Mouse (Mus musculus) brown adipose tissue, adult 24 weeks (tissue): ENCODE results near the gene Pth1r. TPM values are rescaled to one million over a fixed set of nuclear protein-coding genes. Genes with fewer than 3 reads are reported as not detected.

Source experiments
- H3K27ac ChIP-seq: fragments of 200-500 bp; replicated peaks from 2 replicates; pipeline ENCODE4 v1.5.1; 2012; ENCODE audit warnings: low read depth, mild to moderate bottlenecking, low read length
- H3K4me1 ChIP-seq: fragments of 200-500 bp; 2 replicates; pipeline ENCODE4 v1.6.1; 2012; ENCODE audit warnings: low read length, mixed read lengths; ENCODE audit not compliant: control insufficient read depth, insufficient read depth, insufficient read length
- H3K4me3 ChIP-seq: fragments of 200-500 bp; 2 replicates; pipeline ENCODE4 v1.5.1; 2012; ENCODE audit warnings: low read depth, mild to moderate bottlenecking, low read length, moderate library complexity; ENCODE audit not compliant: insufficient read depth
- polyA plus RNA-seq: library from polyadenylated mRNA; stranded (reverse); fragments of >200 nt; gene quantifications from 2 replicates; pipeline ENCODE4 v1.2.4, GENCODE M21; 2012; ENCODE audit not compliant: missing spikeins, insufficient read depth, insufficient read length

Pth1r gene
- polyA plus RNA-seq, 1 experiment: 25.4 TPM

GRCm38 (mm10) chr9:110713389-110713788 is 33.6 kb downstream of the Pth1r start:
- H3K4me1 ChIP-seq: 0 out of 2 replicates have a peak, but pooled peaks cover 3% of the 10 kb centered on the region

DNA sequence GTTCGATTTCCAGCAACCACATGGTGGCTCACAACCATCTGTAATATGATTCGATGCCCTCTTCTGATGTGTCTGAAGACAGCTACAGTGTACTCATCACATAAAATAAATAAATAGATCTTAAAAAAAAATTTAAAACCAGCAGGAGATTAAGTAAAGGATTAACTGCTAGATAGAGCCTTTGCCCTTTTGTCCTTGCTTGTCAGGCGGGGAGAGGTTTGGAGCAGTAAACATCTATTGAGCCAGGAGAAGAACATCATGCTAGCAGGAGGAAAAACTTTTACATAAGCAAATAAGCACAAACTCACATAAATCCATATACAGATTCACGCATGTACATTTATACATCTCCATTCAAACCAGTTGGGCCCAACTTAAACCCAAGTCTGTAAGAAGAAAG is 34.4 kb downstream of the Pth1r start:
- 0 out of 2 replicates have a peak, but pooled peaks cover 3% of the 10 kb centered on the region for H3K4me1 ChIP-seq
- H3K4me3 ChIP-seq: no peak overlapping the region
- no peak overlapping the region for H3K27ac ChIP-seq

More at GRCm38 (mm10) chr9:110713389-110713788, 33.6 kb downstream of the Pth1r start:
- no peak overlapping the region for H3K27ac ChIP-seq
- H3K4me3 ChIP-seq: no peak overlapping the region

DNA sequence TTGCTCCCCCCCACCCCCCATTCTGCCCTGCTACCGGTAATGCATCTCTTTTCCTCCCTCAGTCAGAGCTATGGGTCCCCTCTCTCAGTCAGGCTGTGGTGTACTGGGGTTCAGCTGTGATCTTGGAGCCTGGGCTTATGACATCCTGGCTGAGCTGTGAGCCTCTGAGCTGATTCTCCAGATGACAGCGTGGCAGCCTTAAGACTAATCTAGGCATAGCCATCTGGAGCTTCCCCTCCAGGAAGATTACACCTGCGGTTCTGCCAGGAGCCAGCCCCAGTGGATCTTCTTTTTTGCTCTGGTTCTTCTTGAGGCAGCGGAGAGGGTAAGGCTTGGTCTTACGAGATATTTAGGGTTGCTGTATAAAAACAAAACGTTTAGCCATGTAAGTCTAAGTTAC is 34.9 kb downstream of the Pth1r start:
- H3K27ac ChIP-seq: no peak overlapping the region

DNA sequence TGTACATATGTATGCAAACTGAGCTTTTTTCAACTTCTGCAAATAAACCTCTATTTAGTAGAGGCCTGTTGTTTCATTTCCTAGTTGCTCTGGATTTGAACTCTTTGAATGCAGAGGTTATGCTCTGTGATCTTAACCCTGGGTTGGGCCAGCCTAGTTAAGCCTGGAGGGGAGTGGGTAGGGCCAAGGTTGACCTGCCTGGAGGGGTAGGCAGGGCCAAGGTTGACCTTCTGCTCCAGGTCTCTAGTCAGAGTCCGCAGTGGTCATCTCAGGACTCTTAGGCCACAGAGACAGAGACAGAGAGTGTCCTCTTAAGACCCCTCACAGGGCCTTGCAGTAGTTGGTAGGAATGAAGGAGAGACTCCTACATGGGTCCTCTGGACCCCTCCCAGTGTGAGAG is 35.4 kb downstream of the Pth1r start:
- H3K27ac ChIP-seq: no peak overlapping the region
- 0 out of 2 replicates have a peak, but pooled peaks cover 3% of the 10 kb centered on the region for H3K4me1 ChIP-seq
- H3K4me3 ChIP-seq: no peak overlapping the region

More for the DNA sequence above, 34.9 kb downstream of the Pth1r start:
- H3K4me3 ChIP-seq: no peak overlapping the region
- 0 out of 2 replicates have a peak, but pooled peaks cover 3% of the 10 kb centered on the region for H3K4me1 ChIP-seq

DNA sequence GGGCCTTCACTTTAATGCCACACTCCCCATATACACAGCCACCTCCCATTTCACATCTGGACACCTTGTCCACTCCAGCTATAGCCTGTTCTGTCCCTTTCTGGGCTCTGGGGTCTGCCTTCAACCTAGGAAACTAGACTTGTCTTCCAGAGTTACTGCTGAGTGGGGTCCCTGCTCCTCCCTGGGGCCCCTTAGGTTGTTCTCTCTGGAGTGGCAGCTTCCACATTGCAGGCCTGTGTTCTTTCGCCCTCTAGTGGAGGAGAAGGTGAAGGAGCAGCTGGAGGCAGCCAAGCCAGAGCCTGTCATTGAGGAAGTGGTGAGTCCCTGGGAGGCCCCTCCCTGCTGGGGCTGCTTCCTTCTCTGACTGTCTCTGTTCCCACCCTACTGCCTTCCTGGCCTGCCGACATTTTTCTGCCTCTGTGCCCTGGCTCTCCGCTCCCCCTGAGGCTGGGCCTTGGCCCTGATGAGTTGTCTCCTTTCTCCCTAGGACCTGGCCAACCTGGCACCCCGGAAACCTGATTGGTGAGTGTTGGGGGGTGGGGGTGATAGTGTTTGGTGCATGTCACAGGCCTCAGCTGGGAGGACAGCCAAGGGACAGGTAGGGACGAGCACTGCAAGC is 37.2 kb downstream of the Pth1r start:
- peak overlapping the region; percentile 65 for H3K27ac ChIP-seq
- 0 out of 2 replicates have a peak, but pooled peaks cover 3% of the 10 kb centered on the region for H3K4me1 ChIP-seq
- peak overlapping the region; percentile 70 for H3K4me3 ChIP-seq

- no peak overlapping the region for H3K4me3 ChIP-seq
- H3K4me1 ChIP-seq: 0 out of 2 replicates have a peak, but pooled peaks cover 3% of the 10 kb centered on the region
- H3K27ac ChIP-seq: no peak overlapping the region
Measured at GRCm38 (mm10) chr9:110706784-110707183, 40.2 kb downstream of the Pth1r start.

DNA sequence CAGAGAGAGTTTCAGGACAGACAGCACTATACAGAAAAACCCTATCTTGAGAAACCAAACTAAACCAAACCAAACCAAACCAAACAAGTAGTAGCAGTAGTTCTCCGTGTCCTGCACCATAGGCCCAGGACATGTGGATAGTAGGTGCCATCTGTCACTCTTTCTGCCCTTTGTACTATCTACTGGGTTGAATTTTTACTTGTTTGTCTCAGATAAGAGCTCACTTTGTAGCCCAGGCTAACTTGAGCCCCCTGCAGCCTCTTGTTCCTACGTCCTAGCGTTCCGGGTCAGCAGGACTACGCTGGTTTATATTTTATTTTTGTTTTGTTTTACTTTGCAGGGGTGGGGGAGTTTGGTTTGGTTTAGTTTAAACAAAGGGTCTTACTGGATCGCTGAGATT is 43.0 kb downstream of the Pth1r start:
- Histone ChIP-seq H3K27ac (no peak overlapping the region), H3K4me3 (no peak overlapping the region), H3K4me1 (no peaks in the 10 kb centered on the region)

DNA sequence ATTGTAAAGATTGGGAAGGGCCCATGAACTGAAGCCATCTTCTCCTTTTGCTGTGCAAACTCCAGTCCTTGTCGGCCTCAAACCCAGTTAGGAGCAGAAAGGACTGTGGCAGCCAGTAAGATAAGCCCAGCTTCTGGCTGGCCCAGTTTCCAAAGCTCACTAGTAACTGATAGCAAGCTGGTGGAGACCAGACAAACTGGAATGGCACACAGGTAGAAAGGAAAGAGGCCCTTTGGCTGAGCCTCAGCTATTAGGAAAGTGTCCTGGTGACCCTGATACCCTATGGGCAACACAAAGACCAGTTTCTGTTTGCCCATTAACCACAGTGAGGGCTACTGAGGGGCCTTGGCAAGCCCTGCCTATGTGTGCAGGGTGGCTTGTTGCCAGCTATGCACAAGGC is 44.1 kb downstream of the Pth1r start:
- Histone ChIP-seq H3K27ac (no peak overlapping the region), H3K4me3 (no peak overlapping the region), H3K4me1 (no peaks in the 10 kb centered on the region)

DNA sequence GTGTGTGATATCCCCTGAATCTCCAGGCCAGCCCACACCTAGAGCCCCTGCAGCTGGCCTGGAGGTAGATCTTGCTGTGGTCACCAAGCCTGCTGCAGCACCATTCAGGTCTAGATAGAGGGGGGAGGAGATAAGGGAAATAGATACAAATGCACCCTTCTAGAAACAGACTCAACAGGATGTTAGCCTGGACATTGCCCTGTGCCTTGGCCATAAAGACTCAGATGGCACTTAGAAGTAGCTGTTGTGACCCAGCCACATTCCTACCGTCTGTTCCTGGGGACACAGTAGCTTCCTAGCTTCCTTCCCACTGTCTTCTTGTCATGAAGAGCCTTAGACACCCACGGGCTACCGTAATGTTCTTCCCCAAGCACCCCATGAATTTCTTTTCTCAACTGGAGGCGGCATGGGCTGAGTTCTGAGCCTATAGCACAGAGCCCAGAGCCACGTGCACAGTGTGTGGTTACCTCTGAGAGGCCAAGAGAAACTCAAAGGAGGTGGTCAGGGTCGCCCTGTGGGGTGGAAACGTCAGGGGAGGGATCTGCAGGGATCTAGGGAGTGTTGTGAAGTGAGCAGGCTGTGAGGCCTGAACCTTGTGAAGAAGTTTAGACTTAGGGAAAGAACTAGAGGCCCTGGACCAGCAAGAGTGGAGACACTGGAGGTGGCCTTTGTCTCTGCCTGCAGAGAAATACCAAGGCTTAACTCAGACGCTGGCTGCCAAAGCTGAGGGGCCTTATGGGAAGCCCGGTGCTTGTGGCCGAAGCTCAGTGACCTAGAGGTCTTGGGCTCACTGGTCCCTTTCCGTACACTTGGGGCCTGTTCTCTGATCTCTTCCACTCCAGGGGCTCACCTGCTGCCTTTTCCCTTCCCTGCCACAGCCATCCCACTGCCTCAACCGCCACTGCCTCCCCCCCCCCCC is 45.6 kb downstream of the Pth1r start:
- peaks cover 7% of the 10 kb centered on the region; the same call in 1 of the 2 replicates for H3K4me1 ChIP-seq

GRCm38 (mm10) chr9:110699574-110699973 is 47.4 kb downstream of the Pth1r start:
- H3K27ac ChIP-seq: no peak overlapping the region
- no peak overlapping the region for H3K4me3 ChIP-seq
- H3K4me1 ChIP-seq: peaks cover 7% of the 10 kb centered on the region; the same call in 1 of the 2 replicates

More for the DNA sequence above, 45.6 kb downstream of the Pth1r start:
- no peak overlapping the region for H3K4me3 ChIP-seq
- H3K27ac ChIP-seq: no peak overlapping the region

- Histone ChIP-seq H3K4me3 (no peak overlapping the region), H3K27ac (no peak overlapping the region), H3K4me1 (peaks cover 7% of the 10 kb centered on the region; the same call in 1 of the 2 replicates)
Measured at GRCm38 (mm10) chr9:110697465-110697864, 49.5 kb downstream of the Pth1r start.

GRCm38 (mm10) chr9:110696427-110696826 is 50.5 kb downstream of the Pth1r start:
- H3K4me1 ChIP-seq: peaks cover 7% of the 10 kb centered on the region; the same call in 1 of the 2 replicates
- no peak overlapping the region for H3K27ac ChIP-seq

DNA sequence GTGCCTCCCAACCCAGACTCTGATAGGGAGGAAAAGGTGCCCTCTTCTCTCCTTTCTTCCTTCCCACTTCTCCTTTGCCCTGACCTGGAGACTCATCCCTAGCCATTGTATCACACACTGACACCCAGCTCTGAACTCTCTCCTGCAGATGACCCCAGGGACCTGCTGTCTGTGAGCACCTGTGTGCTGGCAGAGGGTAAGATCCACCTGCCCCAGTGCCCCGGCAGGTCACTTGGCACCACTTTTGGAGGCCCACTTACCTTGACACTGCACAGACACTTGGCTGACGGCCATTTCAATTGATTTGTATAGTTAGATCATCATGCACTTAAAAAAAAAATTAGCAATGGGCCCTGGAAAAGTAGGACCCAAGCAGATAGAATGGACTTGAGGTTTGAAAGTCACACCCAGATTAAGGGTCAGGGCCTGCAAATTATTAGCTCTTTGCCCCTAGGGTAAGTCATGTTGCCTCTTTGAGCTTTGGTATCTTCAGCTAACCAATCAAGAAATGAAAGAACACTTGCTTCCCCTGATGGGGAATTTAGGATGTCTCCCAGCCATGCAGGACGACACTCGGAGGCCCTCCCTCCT is 51.7 kb downstream of the Pth1r start:
- Histone ChIP-seq H3K27ac (no peak overlapping the region), H3K4me3 (no peak overlapping the region), H3K4me1 (peaks cover 7% of the 10 kb centered on the region; the same call in 1 of the 2 replicates)

More at GRCm38 (mm10) chr9:110696427-110696826, 50.5 kb downstream of the Pth1r start:
- H3K4me3 ChIP-seq: no peak overlapping the region

DNA sequence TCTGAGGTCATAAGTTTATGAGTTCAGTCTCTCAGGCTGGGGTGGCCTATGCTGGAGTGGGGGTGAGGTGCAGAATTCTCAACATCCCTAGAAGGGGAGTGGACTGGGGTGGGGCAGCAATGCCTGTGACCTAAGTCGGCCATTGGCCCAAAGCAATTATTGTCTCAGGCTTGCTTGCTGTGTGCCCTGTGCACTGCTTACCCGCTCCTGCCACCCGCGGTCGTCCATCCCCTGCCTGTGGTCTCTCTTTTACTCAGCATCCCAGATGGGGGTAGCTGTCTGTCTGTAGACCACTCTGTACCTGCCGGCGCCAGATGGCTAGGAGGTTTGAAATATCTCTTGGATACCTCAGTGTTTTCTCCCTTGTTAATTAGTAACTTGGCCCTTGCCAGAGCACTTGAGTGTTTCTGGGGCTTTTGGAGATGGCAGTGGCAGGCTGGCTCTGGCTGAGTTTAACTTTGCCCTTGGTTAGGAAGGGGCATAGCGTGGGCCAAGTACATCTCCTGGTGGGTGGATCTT is 57.6 kb downstream of the Pth1r start:
- Histone ChIP-seq H3K27ac (no peak overlapping the region), H3K4me3 (no peak overlapping the region), H3K4me1 (peaks cover 19% of the 10 kb centered on the region)

DNA sequence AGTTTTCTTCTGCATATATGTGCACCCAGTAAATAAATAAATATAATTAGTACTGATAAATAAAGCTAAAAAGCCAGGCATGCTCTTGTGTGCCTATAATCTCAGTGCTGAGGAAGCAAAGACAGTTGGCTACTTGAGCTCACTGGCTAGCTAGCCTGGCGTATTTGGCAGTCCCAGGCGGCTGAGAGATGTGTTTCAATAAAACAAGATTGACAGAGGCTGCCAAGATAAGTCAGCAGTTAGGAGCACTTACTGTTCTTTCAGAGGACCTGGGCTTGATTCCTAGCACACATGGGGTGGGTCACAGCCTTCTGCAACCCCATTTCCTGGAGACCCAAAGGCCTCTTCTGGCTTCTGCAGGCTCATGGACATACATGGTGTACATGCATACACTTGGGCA is 59.1 kb downstream of the Pth1r start:
- no peak overlapping the region for H3K27ac ChIP-seq
- no peak overlapping the region for H3K4me3 ChIP-seq
- peaks cover 32% of the 10 kb centered on the region for H3K4me1 ChIP-seq
